Mouse (Mus musculus) frontal cortex, adult 2 months (tissue): ENCODE results near the gene Gstp1. TPM values are rescaled to one million over a fixed set of nuclear protein-coding genes. Genes with fewer than 3 reads are reported as not detected.
A peak's percentile ranks its signal among the peaks of the same experiment; 100 is the strongest.

ENCODE experiments used
- DNase-seq, 2 experiments: peaks; one replicate each; pipeline ENCODE4 v3.0.0; 2022; ENCODE audit warnings: low spot score in 1 of 2; ENCODE audit errors: extremely low spot score in 1 of 2
- polyA plus RNA-seq: library from polyadenylated mRNA; depleted of rRNA; stranded (reverse); fragments of >200 nt; gene quantifications from 2 replicates; pipeline ENCODE4 v1.2.3, GENCODE M21; 2012

The Gstp1 gene
- polyA plus RNA-seq, 1 experiment: 454 TPM

- DNase-seq: no peak
Measured at GRCm38 (mm10) chr19:4003641-4004040, 34.1 kb downstream of the Gstp1 start.

- DNase-seq: no peak
Measured at GRCm38 (mm10) chr19:4003112-4003511, 34.7 kb downstream of the Gstp1 start, which contains the start of gene Doc2g. TSS of gene Doc2g (plus strand) at chr19:4003313.

- no peak for DNase-seq
Measured at GRCm38 (mm10) chr19:4001752-4002151, 36.0 kb downstream of the Gstp1 start.

- DNase-seq: no peak
Measured at GRCm38 (mm10) chr19:4000949-4001525, 36.7 kb downstream of the Gstp1 start.

GRCm38 (mm10) chr19:4000119-4000900, 37.5 kb downstream of the Gstp1 start, which contains the start of the genes Nudt8 and Gm49405:
TSS of gene Nudt8 (plus strand) at chr19:4000580.
TSS of gene Gm49405 (plus strand) at chr19:4000626.
- peak; percentile 92 to 98 for DNase-seq

GRCm38 (mm10) chr19:3999121-3999730, 38.6 kb downstream of the Gstp1 start:
- DNase-seq: no peak

GRCm38 (mm10) chr19:3998335-3998734, 39.5 kb downstream of the Gstp1 start:
- DNase-seq: no peak

GRCm38 (mm10) chr19:3997231-3997630, 40.6 kb downstream of the Gstp1 start:
- DNase-seq: no peak

- DNase-seq: no peak
Measured at GRCm38 (mm10) chr19:3996747-3997146, 41.0 kb downstream of the Gstp1 start.

GRCm38 (mm10) chr19:3996106-3996505, 41.7 kb downstream of the Gstp1 start:
- DNase-seq: no peak

GRCm38 (mm10) chr19:3995505-3995904, 42.3 kb downstream of the Gstp1 start:
- DNase-seq: no peak

- no peak for DNase-seq
Measured at GRCm38 (mm10) chr19:3994932-3995331, 42.9 kb downstream of the Gstp1 start.

GRCm38 (mm10) chr19:3992416-3992815, 45.4 kb downstream of the Gstp1 start, which contains the start of gene Tbx10:
TSS of gene Tbx10 (plus strand) at chr19:3992752.
- no peak for DNase-seq

- DNase-seq: no peak
Measured at GRCm38 (mm10) chr19:3991966-3992365, 45.8 kb downstream of the Gstp1 start.

- no peak for DNase-seq
Measured at GRCm38 (mm10) chr19:3991562-3991961, 46.2 kb downstream of the Gstp1 start.

- no peak for DNase-seq
Measured at GRCm38 (mm10) chr19:3990804-3991203, 47.0 kb downstream of the Gstp1 start.

GRCm38 (mm10) chr19:3988750-3989149, 49.0 kb downstream of the Gstp1 start:
- no peak for DNase-seq

GRCm38 (mm10) chr19:3988066-3988465, 49.7 kb downstream of the Gstp1 start:
- no peak for DNase-seq

- DNase-seq: peak in 1 of 2 experiments; percentile 73
Measured at GRCm38 (mm10) chr19:3986334-3986733, 51.5 kb downstream of the Gstp1 start, which contains the start of gene Acy3. TSS of gene Acy3 (plus strand) at chr19:3986570.
